Mouse (Mus musculus) embryonic facial prominence, embryonic 11.5 days (tissue): Measurements from ENCODE around the gene Tubb4b. TPM values are rescaled to one million over a fixed set of nuclear protein-coding genes. Genes with fewer than 3 reads are reported as not detected.

ENCODE experiments used
- ATAC-seq: fragments of 200-750 bp; cut with Nextera tagmentation; replicated peaks from 2 replicates; pipeline ENCODE4 v1.8.0; 2017; ENCODE audit warnings: low read depth; ENCODE audit not compliant: insufficient number of reproducible peaks, low FRiP score, low TSS enrichment
- DNase-seq: peaks from one replicate; pipeline ENCODE4 v3.0.0-alpha.2; 2015; ENCODE audit warnings: low spot score
- H3K27ac ChIP-seq: fragments of 300-500 bp; sonication (generic); replicated peaks from 2 replicates; pipeline ENCODE4 v1.5.1; 2014; ENCODE audit warnings: mild to moderate bottlenecking, low read depth, low read length, control low read depth
- H3K27me3 ChIP-seq: fragments of 300-500 bp; sonication (generic); 2 replicates; pipeline ENCODE4 v1.6.1; 2014; ENCODE audit warnings: mild to moderate bottlenecking, low read length, moderate library complexity, mixed read lengths; ENCODE audit not compliant: control insufficient read depth, insufficient read depth
- H3K36me3 ChIP-seq: fragments of 300-500 bp; sonication (generic); replicated peaks from 2 replicates; pipeline ENCODE4 v1.6.1; 2014; ENCODE audit warnings: low read depth, mild to moderate bottlenecking, low read length, moderate library complexity, mixed read lengths; ENCODE audit not compliant: control insufficient read depth, insufficient read depth
- H3K4me1 ChIP-seq: fragments of 300-500 bp; sonication (generic); 2 replicates; pipeline ENCODE4 v1.6.1; 2014; ENCODE audit warnings: low read length, mixed read lengths; ENCODE audit not compliant: control insufficient read depth, insufficient read depth
- H3K4me2 ChIP-seq: fragments of 300-500 bp; sonication (generic); 2 replicates; pipeline ENCODE4 v1.6.1; 2014; ENCODE audit warnings: low read depth, mild to moderate bottlenecking, control low read depth, low read length, moderate library complexity
- H3K4me3 ChIP-seq: fragments of 300-500 bp; sonication (generic); 2 replicates; pipeline ENCODE4 v1.5.1; 2014; ENCODE audit warnings: low read depth, low read length, control low read depth
- H3K9ac ChIP-seq: fragments of 300-500 bp; sonication (generic); replicated peaks from 2 replicates; pipeline ENCODE4 v1.6.1; 2014; ENCODE audit warnings: mild to moderate bottlenecking, control low read depth, low read length
- H3K9me3 ChIP-seq: fragments of 300-500 bp; sonication (generic); replicated peaks from 2 replicates; pipeline ENCODE4 v1.6.1; 2016; ENCODE audit warnings: mild to moderate bottlenecking, low read length, inconsistent platforms, mixed read lengths; ENCODE audit not compliant: control insufficient read depth
- WGBS: fragments of 180-500 bp; shearing (Covaris S2); extraction: QIAGEN DNeasy Blood & Tissue Kit; methylation state at CpG from one replicate; pipeline ENCODE4 v1.1.7; 2014; 5-methylcytosine and 5-hydroxymethylcytosine counted together
- polyA plus RNA-seq: library from polyadenylated mRNA; unstranded; fragments of >200 nt; fragmentation: Nextera tagmentation; extraction: Ambion mirVana; gene quantifications from 2 replicates; pipeline ENCODE4 v1.2.1, GENCODE M21; 2014

Tubb4b gene
- polyA plus RNA-seq, 1 experiment from 2014 or later: 456 TPM

GRCm38 (mm10) chr2:25243342-25243741, 18.8 kb upstream of the Tubb4b start:
- no peak overlapping the region for H3K9ac ChIP-seq
- no peak overlapping the region for H3K4me3 ChIP-seq
- DNase-seq: no peak
- H3K4me1 ChIP-seq: peaks cover 8% of the 10 kb centered on the region; the same call in 1 of the 2 replicates
- H3K27ac ChIP-seq: no peak overlapping the region
- 75% methylated on average over 8 of the region's 8 CpGs for WGBS
- H3K9me3 ChIP-seq: no peaks in the 10 kb centered on the region
- peak overlapping the region; percentile 95 for H3K4me2 ChIP-seq
- peaks cover 25% of the 10 kb centered on the region for H3K27me3 ChIP-seq
- no peak for ATAC-seq
- no peaks in the 10 kb centered on the region; the same call in 1 of the 2 replicates for H3K36me3 ChIP-seq

DNA sequence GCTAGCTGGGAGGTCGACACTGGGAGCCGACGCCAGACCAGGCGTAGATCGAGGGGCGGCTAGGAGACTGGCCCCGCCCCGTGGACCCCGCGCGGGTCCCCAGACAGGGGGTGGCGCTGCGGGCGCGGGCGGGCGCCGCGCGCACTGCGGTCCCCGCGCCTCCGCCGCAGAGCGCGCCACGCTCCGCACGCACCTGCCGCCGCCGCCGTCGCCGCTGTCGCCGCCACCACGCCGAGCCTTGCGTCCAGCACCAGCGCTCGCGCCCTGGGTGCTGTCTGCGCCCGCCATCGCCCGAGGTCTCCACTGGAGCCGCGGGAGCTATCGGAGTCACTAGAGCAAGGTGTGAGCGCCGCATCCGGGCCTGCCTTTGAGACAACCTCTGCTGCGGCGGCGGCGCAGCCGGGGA, 17.6 kb upstream of the Tubb4b start, which contains the start of the genes Rnf208 and Cysrt1:
TSS of gene Rnf208 (plus strand) at position 155 of the 406 bp plus-strand sequence.
TSS of gene Cysrt1 (minus strand) at position 352 of the 406 bp plus-strand sequence.
- under 1% methylated on average over 25 of the region's 59 CpGs for WGBS
- H3K36me3 ChIP-seq: no peaks in the 10 kb centered on the region
- peaks cover 8% of the 10 kb centered on the region; the same call in 1 of the 2 replicates for H3K4me1 ChIP-seq
- peak within 1 kb of the TSS; percentile 54 for H3K4me3 ChIP-seq
- peaks cover 25% of the 10 kb centered on the region for H3K27me3 ChIP-seq
- ATAC-seq: no peak
- H3K9me3 ChIP-seq: no peaks in the 10 kb centered on the region
- no peak for DNase-seq
- H3K4me2 ChIP-seq: peak within 1 kb of the TSS; percentile 95
- peak within 1 kb of the TSS; percentile 60 for H3K9ac ChIP-seq
- H3K27ac ChIP-seq: no peak within 1 kb of the TSS

DNA sequence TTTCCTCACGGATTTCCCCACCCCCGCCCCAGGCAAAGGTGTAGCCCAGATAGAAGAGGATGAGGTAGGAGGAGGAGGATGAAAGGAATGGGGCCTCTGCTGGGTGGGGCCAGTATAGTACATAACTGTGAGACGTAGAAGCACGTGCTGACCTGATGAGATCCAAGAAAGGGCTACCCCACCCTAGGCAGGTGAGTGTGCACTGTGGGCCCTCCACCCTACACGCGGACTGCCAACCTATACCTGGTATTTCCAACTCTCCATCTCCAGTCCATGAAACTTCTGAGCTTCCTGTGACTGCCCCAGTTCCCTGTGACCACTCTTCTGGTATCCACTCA, 16.9 kb upstream of the Tubb4b start:
- peak overlapping the region; percentile 95 for H3K4me2 ChIP-seq
- no peaks in the 10 kb centered on the region for H3K36me3 ChIP-seq
- H3K4me1 ChIP-seq: peaks cover 8% of the 10 kb centered on the region; the same call in 1 of the 2 replicates
- peaks cover 25% of the 10 kb centered on the region for H3K27me3 ChIP-seq
- no peak overlapping the region for H3K27ac ChIP-seq
- H3K9me3 ChIP-seq: no peaks in the 10 kb centered on the region
- ATAC-seq (no peak), DNase-seq (no peak)
- 0 out of 2 replicates have a peak overlapping the region, but pooled peaks have one; percentile 60 for H3K9ac ChIP-seq
- peak overlapping the region; percentile 54 for H3K4me3 ChIP-seq
- WGBS: 24% methylated on average over 6 of the region's 6 CpGs

- Histone ChIP-seq H3K4me2 (peak overlapping the region; percentile 55), H3K27ac (no peak overlapping the region), H3K4me1 (peaks cover 8% of the 10 kb centered on the region; the same call in 1 of the 2 replicates), H3K27me3 (peaks cover 25% of the 10 kb centered on the region), H3K9me3 (no peaks in the 10 kb centered on the region), H3K4me3 (peak overlapping the region; percentile 54), H3K9ac (peak overlapping the region; percentile 34), H3K36me3 (no peaks in the 10 kb centered on the region)
- ATAC-seq: peak; percentile 74
- peak; percentile 86 for DNase-seq
- 1% methylated on average over 29 of the region's 29 CpGs for WGBS
Observed at GRCm38 (mm10) chr2:25240723-25241437, 16.4 kb upstream of the Tubb4b start.

- no peak for DNase-seq
- Histone ChIP-seq H3K4me3 (no peak overlapping the region; the same call in 1 of the 2 replicates), H3K27ac (no peak overlapping the region), H3K9me3 (no peaks in the 10 kb centered on the region), H3K4me1 (peaks cover 8% of the 10 kb centered on the region; the same call in 1 of the 2 replicates), H3K27me3 (peaks cover 25% of the 10 kb centered on the region), H3K9ac (peak overlapping the region; percentile 37), H3K36me3 (no peaks in the 10 kb centered on the region), H3K4me2 (peak overlapping the region; percentile 55)
- WGBS: 45% methylated on average over 8 of the region's 8 CpGs
- ATAC-seq: peak; percentile 10; the same call in 1 of the 2 replicates
Observed at GRCm38 (mm10) chr2:25240310-25240709, 15.8 kb upstream of the Tubb4b start.

- Histone ChIP-seq H3K9ac (no peak overlapping the region), H3K9me3 (no peaks in the 10 kb centered on the region), H3K36me3 (no peaks in the 10 kb centered on the region), H3K4me1 (peaks cover 8% of the 10 kb centered on the region; the same call in 1 of the 2 replicates), H3K4me2 (no peak overlapping the region), H3K27me3 (peaks cover 25% of the 10 kb centered on the region), H3K27ac (no peak overlapping the region), H3K4me3 (no peak overlapping the region)
- DNase-seq: no peak
- no peak for ATAC-seq
- WGBS: 90% methylated on average over 3 of the region's 3 CpGs
Observed at GRCm38 (mm10) chr2:25239766-25240165, 15.3 kb upstream of the Tubb4b start.

DNA sequence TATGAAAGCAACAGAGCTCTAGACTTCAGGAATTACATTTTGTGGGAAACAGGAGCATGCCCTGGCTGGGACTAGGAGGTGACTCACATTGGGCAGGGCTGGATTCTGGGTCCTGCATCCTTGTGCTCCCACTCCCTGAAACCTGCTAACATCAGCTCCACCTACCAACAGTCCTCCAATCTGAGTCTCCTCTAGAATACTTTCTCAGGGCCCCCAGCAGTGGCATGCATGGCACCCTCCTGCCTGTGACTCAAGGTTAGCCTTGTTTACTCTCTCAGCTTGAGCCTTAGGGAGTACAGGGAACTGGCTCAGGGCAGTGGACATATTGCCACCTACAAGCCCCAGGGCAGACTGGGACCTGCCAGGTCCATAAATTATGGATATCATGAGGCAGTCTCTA, 13.6 kb upstream of the Tubb4b start:
- no peaks in the 10 kb centered on the region for H3K36me3 ChIP-seq
- H3K4me2 ChIP-seq: no peak overlapping the region
- no peak for DNase-seq
- H3K27me3 ChIP-seq: peaks cover 23% of the 10 kb centered on the region
- H3K9me3 ChIP-seq: no peaks in the 10 kb centered on the region
- H3K4me3 ChIP-seq: no peak overlapping the region
- no peak for ATAC-seq
- no peak overlapping the region for H3K9ac ChIP-seq
- H3K4me1 ChIP-seq: peaks cover 8% of the 10 kb centered on the region; the same call in 1 of the 2 replicates
- no peak overlapping the region for H3K27ac ChIP-seq

GRCm38 (mm10) chr2:25237522-25237921, 13.0 kb upstream of the Tubb4b start:
- H3K27ac ChIP-seq: no peak overlapping the region
- peaks cover 17% of the 10 kb centered on the region for H3K27me3 ChIP-seq
- no peak overlapping the region for H3K9ac ChIP-seq
- H3K4me2 ChIP-seq: no peak overlapping the region
- no peak overlapping the region for H3K4me3 ChIP-seq
- H3K36me3 ChIP-seq: no peaks in the 10 kb centered on the region
- ATAC-seq: no peak
- 67% methylated on average over 4 of the region's 4 CpGs for WGBS
- H3K4me1 ChIP-seq: peaks cover 7% of the 10 kb centered on the region; the same call in 1 of the 2 replicates
- H3K9me3 ChIP-seq: no peaks in the 10 kb centered on the region
- no peak for DNase-seq
